Mouse (Mus musculus): ENCODE measurements around the gene Lrrc36. TPM values are rescaled to one million over a fixed set of nuclear protein-coding genes. Genes with fewer than 3 reads are reported as not detected.

Lrrc36 gene
- polyA plus RNA-seq, 1 experiment from 2014 or later = 0.38 TPM

DNA sequence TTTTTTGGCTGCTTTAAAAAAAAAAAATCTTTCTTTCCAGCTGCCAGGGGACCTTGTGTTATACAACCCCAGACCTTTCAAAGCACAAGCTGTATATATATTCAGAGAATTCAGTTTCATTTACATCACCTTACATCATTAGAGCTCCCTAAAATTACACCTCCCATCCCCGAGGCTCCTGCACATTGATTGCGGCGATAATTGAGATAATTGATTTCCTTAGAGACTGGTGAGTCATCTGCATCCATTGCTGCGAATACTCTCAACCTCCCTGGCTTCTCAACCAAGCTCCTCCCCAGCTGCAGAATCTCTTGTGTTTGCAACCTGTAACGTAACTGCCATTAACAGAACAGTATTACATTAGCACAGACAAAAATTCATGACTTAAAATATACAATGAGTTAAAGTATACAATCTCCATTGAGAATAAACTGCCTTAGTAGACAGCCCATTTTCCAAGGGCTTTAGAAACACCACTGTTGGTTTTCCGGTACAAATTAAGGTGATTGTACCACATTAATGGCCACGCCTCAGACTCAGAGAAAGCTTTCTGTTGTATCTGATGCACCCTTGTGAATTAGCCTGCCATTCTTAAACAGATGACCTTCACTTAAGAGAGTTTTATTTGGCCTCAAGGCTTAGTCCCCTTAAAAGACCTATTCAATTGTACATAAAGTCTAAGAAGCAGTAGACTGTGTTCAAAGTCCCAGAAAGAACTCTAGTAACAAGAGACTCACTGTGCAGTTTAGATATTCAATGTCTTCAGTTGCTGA lies 18.6 kb downstream of the Lrrc36 start:
- H3K4me3 ChIP-seq (ENCODE audit: control insufficient read depth in 1 of 2, insufficient read depth in 1 of 2, low read depth in 1 of 2, low read length in 2 of 2) = no peak overlapping the region
- 63% methylated on average over 7 of the region's 7 CpGs for WGBS
- no peak overlapping the region for H3K4me2 ChIP-seq (ENCODE audit: low read length)
- H3K36me3 ChIP-seq (ENCODE audit: control insufficient read depth, insufficient read depth, low read length) = no peaks in the 10 kb centered on the region
- H3K27ac ChIP-seq (replicated peaks in 1 of 2; ENCODE audit: control insufficient read depth in 1 of 2, insufficient read depth in 1 of 2, low read depth in 2 of 2, low read length in 2 of 2) = no peak overlapping the region
- no peaks in the 10 kb centered on the region for H3K9me3 ChIP-seq (ENCODE audit: control insufficient read depth, low read length)
- H3K9ac ChIP-seq (ENCODE audit: low read length) = no peak overlapping the region
- no peaks in the 10 kb centered on the region for H3K4me1 ChIP-seq (ENCODE audit: control insufficient read depth in 2 of 2, insufficient read depth in 2 of 2, low read length in 2 of 2)
- H3K27me3 ChIP-seq (ENCODE audit: control insufficient read depth, insufficient read depth, low read length) = no peaks in the 10 kb centered on the region
- ATAC-seq (ENCODE audit: insufficient number of reproducible peaks, insufficient read depth, low FRiP score, low read depth) = no peak

DNA sequence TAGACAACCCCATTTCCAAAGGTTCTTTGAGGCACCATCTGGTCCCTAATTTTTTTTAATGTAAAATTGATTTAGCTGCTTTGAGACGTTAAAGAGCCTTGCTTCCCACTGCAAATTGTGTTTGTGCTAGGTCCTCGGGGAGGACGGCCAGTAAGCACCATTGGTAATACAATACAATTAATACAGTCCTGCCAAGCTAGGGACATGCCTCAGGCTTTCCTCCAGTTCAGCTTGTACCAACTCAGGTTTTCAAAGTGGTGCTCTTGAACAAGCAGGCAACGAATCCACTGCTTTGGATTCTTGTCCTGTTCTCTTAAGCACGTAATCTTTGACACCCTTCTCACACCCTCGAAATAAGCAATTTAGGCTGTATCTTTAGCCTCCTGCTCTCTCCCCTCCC lies 19.6 kb downstream of the Lrrc36 start:
- no peaks in the 10 kb centered on the region for H3K36me3 ChIP-seq (ENCODE audit: control insufficient read depth, insufficient read depth, low read length)
- H3K27ac ChIP-seq (replicated peaks in 1 of 2; ENCODE audit: control insufficient read depth in 1 of 2, insufficient read depth in 1 of 2, low read depth in 2 of 2, low read length in 2 of 2) = no peak overlapping the region
- no peaks in the 10 kb centered on the region for H3K9me3 ChIP-seq (ENCODE audit: control insufficient read depth, low read length)
- H3K27me3 ChIP-seq (ENCODE audit: control insufficient read depth, insufficient read depth, low read length) = no peaks in the 10 kb centered on the region
- no peak overlapping the region for H3K4me3 ChIP-seq (ENCODE audit: control insufficient read depth in 1 of 2, insufficient read depth in 1 of 2, low read depth in 1 of 2, low read length in 2 of 2)
- peaks cover 0 to 7% of the 10 kb centered on the region in 2 experiments; a peak in 2 of 4 replicates for H3K4me1 ChIP-seq (ENCODE audit: control insufficient read depth in 2 of 2, insufficient read depth in 2 of 2, low read length in 2 of 2)
- 56% methylated on average over 6 of the region's 6 CpGs for WGBS
- ATAC-seq (ENCODE audit: insufficient number of reproducible peaks, insufficient read depth, low FRiP score, low read depth) = no peak
- H3K9ac ChIP-seq (ENCODE audit: low read length) = no peak overlapping the region
- no peak overlapping the region for H3K4me2 ChIP-seq (ENCODE audit: low read length)

GRCm38 (mm10) chr8:105433511-105433910 lies 20.1 kb downstream of the Lrrc36 start:
- Histone ChIP-seq H3K4me2 (ENCODE audit: low read length) (no peak overlapping the region), H3K9ac (ENCODE audit: low read length) (no peak overlapping the region), H3K4me1 (ENCODE audit: control insufficient read depth in 2 of 2, insufficient read depth in 2 of 2, low read length in 2 of 2) (peaks cover 0 to 7% of the 10 kb centered on the region in 2 experiments; a peak in 2 of 4 replicates), H3K9me3 (ENCODE audit: control insufficient read depth, low read length) (no peaks in the 10 kb centered on the region), H3K27me3 (ENCODE audit: control insufficient read depth, insufficient read depth, low read length) (no peaks in the 10 kb centered on the region), H3K27ac (replicated peaks in 1 of 2; ENCODE audit: control insufficient read depth in 1 of 2, insufficient read depth in 1 of 2, low read depth in 2 of 2, low read length in 2 of 2) (no peak overlapping the region), H3K4me3 (ENCODE audit: control insufficient read depth in 1 of 2, insufficient read depth in 1 of 2, low read depth in 1 of 2, low read length in 2 of 2) (no peak overlapping the region), H3K36me3 (ENCODE audit: control insufficient read depth, insufficient read depth, low read length) (no peaks in the 10 kb centered on the region)
- no peak for ATAC-seq (ENCODE audit: insufficient number of reproducible peaks, insufficient read depth, low FRiP score, low read depth)
- 49% methylated on average over 5 of the region's 5 CpGs for WGBS

- 75% methylated on average over 5 of the region's 5 CpGs for WGBS
- H3K36me3 ChIP-seq (ENCODE audit: control insufficient read depth, insufficient read depth, low read length) = no peaks in the 10 kb centered on the region
- peaks cover 0 to 7% of the 10 kb centered on the region in 2 experiments; a peak in 2 of 4 replicates for H3K4me1 ChIP-seq (ENCODE audit: control insufficient read depth in 2 of 2, insufficient read depth in 2 of 2, low read length in 2 of 2)
- H3K27ac ChIP-seq (replicated peaks in 1 of 2; ENCODE audit: control insufficient read depth in 1 of 2, insufficient read depth in 1 of 2, low read depth in 2 of 2, low read length in 2 of 2) = no peak overlapping the region
- no peak overlapping the region for H3K9ac ChIP-seq (ENCODE audit: low read length)
- H3K9me3 ChIP-seq (ENCODE audit: control insufficient read depth, low read length) = no peaks in the 10 kb centered on the region
- ATAC-seq (ENCODE audit: insufficient number of reproducible peaks, insufficient read depth, low FRiP score, low read depth) = no peak
- H3K27me3 ChIP-seq (ENCODE audit: control insufficient read depth, insufficient read depth, low read length) = no peaks in the 10 kb centered on the region
- no peak overlapping the region for H3K4me3 ChIP-seq (ENCODE audit: control insufficient read depth in 1 of 2, insufficient read depth in 1 of 2, low read depth in 1 of 2, low read length in 2 of 2)
- H3K4me2 ChIP-seq (ENCODE audit: low read length) = no peak overlapping the region
These were observed 20.8 kb downstream of the Lrrc36 start for GRCm38 (mm10) chr8:105434136-105434535.

DNA sequence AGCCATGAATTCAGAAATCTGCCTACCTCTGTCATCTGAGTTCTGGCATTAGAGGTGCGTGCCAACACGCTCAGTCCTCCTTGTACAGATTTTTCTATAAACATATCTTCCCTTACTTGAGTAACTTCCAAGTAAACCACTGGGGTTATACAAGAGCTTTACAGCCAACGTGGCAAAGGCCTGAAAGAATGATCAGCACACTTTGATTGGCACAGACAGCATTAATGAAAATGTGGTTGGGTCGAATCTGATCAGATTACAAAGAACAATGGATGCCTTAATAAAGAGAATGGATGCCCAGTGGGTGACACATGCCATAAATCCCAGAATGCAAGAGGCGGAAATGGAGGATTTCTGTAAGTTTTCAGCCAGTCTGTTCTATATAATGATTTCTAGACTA lies 22.8 kb downstream of the Lrrc36 start:
- Histone ChIP-seq H3K27me3 (ENCODE audit: control insufficient read depth, insufficient read depth, low read length) (peaks cover 4% of the 10 kb centered on the region; the same call in 1 of the 2 replicates), H3K27ac (replicated peaks in 1 of 2; ENCODE audit: control insufficient read depth in 1 of 2, insufficient read depth in 1 of 2, low read depth in 2 of 2, low read length in 2 of 2) (no peak overlapping the region), H3K9me3 (ENCODE audit: control insufficient read depth, low read length) (no peaks in the 10 kb centered on the region), H3K4me2 (ENCODE audit: low read length) (no peak overlapping the region), H3K4me1 (ENCODE audit: control insufficient read depth in 2 of 2, insufficient read depth in 2 of 2, low read length in 2 of 2) (peaks cover 0 to 7% of the 10 kb centered on the region in 2 experiments; a peak in 2 of 4 replicates), H3K4me3 (ENCODE audit: control insufficient read depth in 1 of 2, insufficient read depth in 1 of 2, low read depth in 1 of 2, low read length in 2 of 2) (no peak overlapping the region), H3K36me3 (ENCODE audit: control insufficient read depth, insufficient read depth, low read length) (no peaks in the 10 kb centered on the region), H3K9ac (ENCODE audit: low read length) (no peak overlapping the region)
- WGBS = 71% methylated on average over 5 of the region's 5 CpGs
- no peak for ATAC-seq (ENCODE audit: insufficient number of reproducible peaks, insufficient read depth, low FRiP score, low read depth)

- Histone ChIP-seq H3K4me2 (ENCODE audit: low read length) (no peak overlapping the region), H3K4me3 (ENCODE audit: control insufficient read depth in 1 of 2, insufficient read depth in 1 of 2, low read depth in 1 of 2, low read length in 2 of 2) (no peak overlapping the region), H3K27me3 (ENCODE audit: control insufficient read depth, insufficient read depth, low read length) (peaks cover 4% of the 10 kb centered on the region; the same call in 1 of the 2 replicates), H3K4me1 (ENCODE audit: control insufficient read depth in 2 of 2, insufficient read depth in 2 of 2, low read length in 2 of 2) (peaks cover 0 to 7% of the 10 kb centered on the region in 2 experiments; a peak in 2 of 4 replicates), H3K27ac (replicated peaks in 1 of 2; ENCODE audit: control insufficient read depth in 1 of 2, insufficient read depth in 1 of 2, low read depth in 2 of 2, low read length in 2 of 2) (no peak overlapping the region), H3K36me3 (ENCODE audit: control insufficient read depth, insufficient read depth, low read length) (no peaks in the 10 kb centered on the region), H3K9ac (ENCODE audit: low read length) (no peak overlapping the region), H3K9me3 (ENCODE audit: control insufficient read depth, low read length) (no peaks in the 10 kb centered on the region)
- 0 out of 2 replicates have a peak, but pooled peaks have one; percentile 31 for ATAC-seq (ENCODE audit: insufficient number of reproducible peaks, insufficient read depth, low FRiP score, low read depth)
- WGBS = 68% methylated on average over 5 of the region's 5 CpGs
These were observed 23.8 kb downstream of the Lrrc36 start for GRCm38 (mm10) chr8:105437078-105437748.

DNA sequence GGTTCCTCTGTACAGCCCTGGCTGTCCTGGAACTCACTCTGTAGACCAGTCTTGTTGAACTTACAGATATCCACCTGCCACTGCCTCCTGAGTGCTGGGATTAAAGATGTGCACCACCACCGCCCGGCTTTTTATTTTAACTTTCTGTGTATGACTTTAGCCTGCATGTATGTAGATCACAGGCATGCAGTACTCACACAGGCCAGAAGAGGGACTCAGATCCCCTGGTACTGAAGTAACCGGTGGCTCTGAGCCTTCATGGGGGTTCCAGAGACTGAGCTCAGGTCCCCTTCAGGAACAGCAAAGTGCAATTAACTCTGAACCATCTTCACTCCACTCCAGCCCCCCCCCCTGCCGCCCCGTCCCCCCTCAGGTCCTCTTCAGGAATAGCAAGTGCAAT lies 25.5 kb downstream of the Lrrc36 start:
- Histone ChIP-seq H3K9me3 (ENCODE audit: control insufficient read depth, low read length) (no peaks in the 10 kb centered on the region), H3K36me3 (ENCODE audit: control insufficient read depth, insufficient read depth, low read length) (no peaks in the 10 kb centered on the region), H3K4me2 (ENCODE audit: low read length) (no peak overlapping the region), H3K4me3 (ENCODE audit: control insufficient read depth in 1 of 2, insufficient read depth in 1 of 2, low read depth in 1 of 2, low read length in 2 of 2) (no peak overlapping the region), H3K27ac (replicated peaks in 1 of 2; ENCODE audit: control insufficient read depth in 1 of 2, insufficient read depth in 1 of 2, low read depth in 2 of 2, low read length in 2 of 2) (no peak overlapping the region), H3K4me1 (ENCODE audit: control insufficient read depth in 2 of 2, insufficient read depth in 2 of 2, low read length in 2 of 2) (peaks cover 0 to 7% of the 10 kb centered on the region in 2 experiments; a peak in 2 of 4 replicates), H3K9ac (ENCODE audit: low read length) (no peak overlapping the region), H3K27me3 (ENCODE audit: control insufficient read depth, insufficient read depth, low read length) (peaks cover 4% of the 10 kb centered on the region; the same call in 1 of the 2 replicates)
- 44% methylated on average over 5 of the region's 5 CpGs for WGBS
- ATAC-seq (ENCODE audit: insufficient number of reproducible peaks, insufficient read depth, low FRiP score, low read depth) = no peak
